Mouse (Mus musculus): Measurements from ENCODE around the gene Mtrex.

Gene Mtrex

GRCm38 (mm10) chr13:112927287-112928001 lies at the start of gene Mtrex, which contains the start of gene Dhx29:
Gene Mtrex, minus strand, starts transcription at chr13:112927398.
Gene Dhx29, plus strand, starts transcription at chr13:112927454.
- DNase-seq (ENCODE audit: low read depth in 2 of 2, low spot score in 2 of 2): peak; percentile 97 to 99

DNA sequence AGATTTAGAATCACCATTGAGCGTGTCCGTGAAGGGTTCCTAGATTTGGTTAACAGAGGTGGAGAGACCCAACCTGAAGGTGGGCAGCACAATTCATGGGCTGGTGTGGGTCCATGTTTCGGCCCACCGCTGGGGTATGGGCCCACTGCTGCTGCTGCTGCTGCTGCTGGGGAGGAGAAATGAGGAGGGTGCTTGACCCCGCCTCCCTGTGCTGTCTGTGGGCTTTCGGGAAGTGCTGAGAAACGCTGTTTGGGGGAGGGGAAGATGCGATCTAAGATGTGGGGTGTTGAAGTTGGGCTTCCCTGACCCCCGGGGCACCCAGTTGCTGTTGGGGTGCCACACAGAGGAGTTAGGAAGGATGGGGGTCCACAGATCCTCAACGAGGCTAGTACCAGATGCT lies 49.5 kb upstream of the Mtrex start:
- DNase-seq (ENCODE audit: low read depth in 2 of 2, low spot score in 2 of 2): no peak

DNA sequence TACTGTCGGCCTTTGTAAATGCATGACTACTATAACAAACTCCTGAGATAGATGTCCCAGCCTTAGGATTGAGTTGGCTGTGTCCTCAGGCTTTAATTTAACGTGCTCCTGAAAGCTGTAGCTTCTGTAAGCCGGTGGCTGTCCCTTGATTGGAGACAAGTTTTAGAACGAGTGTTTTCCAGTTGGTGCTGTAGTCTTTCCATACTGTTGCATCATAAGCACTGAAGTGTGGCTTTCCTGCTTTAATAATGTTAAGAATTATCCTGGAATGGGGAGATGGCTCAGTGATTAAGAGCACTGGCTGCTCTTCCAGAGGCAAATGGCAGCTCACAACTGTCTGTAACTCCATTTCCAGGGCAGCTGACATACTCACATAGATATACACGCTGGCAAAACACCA lies 40.1 kb upstream of the Mtrex start:
- no peak for DNase-seq (ENCODE audit: low read depth in 2 of 2, low spot score in 2 of 2)

DNA sequence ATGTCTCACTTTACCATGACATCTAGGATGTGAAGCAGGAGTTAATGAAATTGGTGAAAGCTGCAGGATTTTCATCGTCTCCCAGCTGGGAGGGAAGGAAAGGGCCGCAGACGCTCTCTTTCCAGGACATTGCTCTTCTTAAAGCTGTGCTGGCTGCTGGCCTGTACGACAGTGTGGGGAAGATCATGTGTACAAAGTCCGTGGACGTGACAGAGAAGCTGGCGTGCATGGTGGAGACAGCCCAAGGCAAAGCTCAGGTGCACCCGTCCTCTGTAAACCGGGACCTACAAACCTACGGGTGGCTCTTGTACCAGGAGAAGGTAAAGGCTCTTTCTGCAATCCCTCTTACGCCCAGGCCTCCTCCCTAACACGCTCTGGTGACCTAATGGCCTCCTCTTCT lies 37.2 kb upstream of the Mtrex start:
- no peak for DNase-seq (ENCODE audit: low read depth in 2 of 2, low spot score in 2 of 2)

GRCm38 (mm10) chr13:112963081-112963480 lies 35.9 kb upstream of the Mtrex start:
- no peak for DNase-seq (ENCODE audit: low read depth in 2 of 2, low spot score in 2 of 2)

GRCm38 (mm10) chr13:112954067-112954466 lies 26.9 kb upstream of the Mtrex start:
- DNase-seq (ENCODE audit: low read depth in 2 of 2, low spot score in 2 of 2): no peak

DNA sequence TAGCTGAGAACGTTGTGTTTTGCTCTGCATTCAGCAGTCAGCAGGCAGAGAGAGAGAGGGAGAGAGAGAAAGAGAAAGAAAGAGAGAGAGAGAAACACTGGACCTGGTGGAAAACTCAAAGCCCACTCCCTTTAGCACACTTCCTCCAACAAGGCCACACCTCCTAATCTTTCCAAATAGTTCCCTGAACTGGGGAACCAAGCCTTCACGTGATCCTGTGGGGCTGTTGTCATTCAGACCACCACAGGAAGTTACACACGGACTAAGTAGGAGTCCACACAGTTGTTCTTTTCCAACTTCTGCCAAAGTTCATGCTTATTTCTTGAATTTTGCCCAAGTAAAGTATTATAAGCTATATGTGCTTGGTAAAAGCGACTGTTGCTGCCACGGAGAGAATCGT lies 18.7 kb upstream of the Mtrex start:
- DNase-seq (ENCODE audit: low read depth in 2 of 2, low spot score in 2 of 2): no peak

DNA sequence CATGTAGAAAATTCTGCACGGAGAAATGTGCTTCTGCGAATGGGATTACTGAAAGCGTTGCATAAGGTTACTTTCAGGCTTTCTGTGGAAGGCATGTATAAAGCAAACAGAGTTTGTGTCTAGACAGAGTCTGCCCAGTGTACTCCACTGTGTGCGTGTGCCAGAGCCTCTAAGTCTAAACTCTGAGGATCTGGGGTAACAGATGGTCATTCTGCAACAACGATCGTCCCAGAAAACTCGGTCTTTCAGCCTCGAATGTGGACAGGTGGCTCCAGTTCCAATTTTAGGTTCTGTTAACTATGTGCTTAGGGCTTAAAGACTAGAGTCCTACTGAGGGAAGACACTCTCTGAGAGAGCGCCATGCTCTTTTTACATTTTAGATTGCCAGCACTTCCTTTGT lies 18.1 kb upstream of the Mtrex start:
- DNase-seq (ENCODE audit: low read depth in 2 of 2, low spot score in 2 of 2): no peak

- DNase-seq (ENCODE audit: low read depth in 2 of 2, low spot score in 2 of 2): no peak
These were observed 14.7 kb upstream of the Mtrex start for GRCm38 (mm10) chr13:112941879-112942330.

GRCm38 (mm10) chr13:112938130-112938529 lies 10.9 kb upstream of the Mtrex start:
- DNase-seq (ENCODE audit: low read depth in 2 of 2, low spot score in 2 of 2): no peak

DNA sequence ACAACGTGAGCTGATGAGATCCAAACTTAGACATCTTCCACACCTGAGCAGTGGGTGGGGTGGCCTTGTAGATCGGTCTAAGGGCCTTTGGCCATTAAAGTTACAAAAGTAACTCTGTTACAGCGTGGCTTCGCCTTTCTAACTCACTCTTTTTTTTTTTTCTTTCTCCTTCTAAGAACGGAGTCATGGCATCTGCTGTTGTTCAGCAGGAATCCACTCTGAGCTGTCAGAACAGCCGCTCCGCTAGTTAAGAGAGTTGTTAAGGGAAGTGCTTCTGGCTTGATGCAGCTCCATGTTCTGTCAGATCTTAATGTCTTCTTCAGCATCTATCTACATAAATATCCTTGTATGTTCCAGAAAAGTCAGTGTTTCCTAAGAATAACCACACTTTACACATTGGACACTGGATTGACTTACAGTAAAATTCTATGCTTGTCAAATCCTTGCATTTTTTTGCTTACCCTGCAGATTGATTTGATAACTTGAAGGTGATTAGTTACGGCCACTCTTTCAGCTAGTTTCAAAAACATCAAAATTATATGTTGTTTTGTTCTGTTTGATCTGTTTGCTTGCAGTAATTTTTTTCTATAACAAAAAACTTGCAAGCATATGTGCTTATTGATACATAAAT lies 955 bp upstream of the Mtrex start:
- no peak for DNase-seq (ENCODE audit: low read depth in 2 of 2, low spot score in 2 of 2)

DNA sequence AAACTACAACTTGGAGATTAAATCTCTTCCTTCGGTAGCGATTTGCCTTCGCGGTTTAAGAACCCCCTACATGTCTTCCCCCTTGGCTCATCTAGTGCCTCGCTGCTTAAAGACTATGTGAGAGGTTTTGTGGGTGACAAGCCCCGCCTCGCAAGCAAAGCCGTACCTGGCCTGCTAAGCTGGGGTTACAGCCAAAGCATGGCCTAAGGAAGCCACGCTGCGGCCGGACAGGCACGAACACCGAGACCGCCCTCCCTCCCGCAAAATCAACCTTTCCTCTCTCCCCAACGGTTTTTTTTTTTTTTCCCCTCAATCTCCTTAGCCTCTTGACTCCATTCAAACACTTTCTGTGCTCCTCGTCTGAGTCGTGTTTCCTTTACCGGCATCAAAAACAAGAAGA lies 402 bp downstream of the Mtrex start:
- peak; percentile 6 to 26 for DNase-seq (ENCODE audit: low read depth in 2 of 2, low spot score in 2 of 2)

DNA sequence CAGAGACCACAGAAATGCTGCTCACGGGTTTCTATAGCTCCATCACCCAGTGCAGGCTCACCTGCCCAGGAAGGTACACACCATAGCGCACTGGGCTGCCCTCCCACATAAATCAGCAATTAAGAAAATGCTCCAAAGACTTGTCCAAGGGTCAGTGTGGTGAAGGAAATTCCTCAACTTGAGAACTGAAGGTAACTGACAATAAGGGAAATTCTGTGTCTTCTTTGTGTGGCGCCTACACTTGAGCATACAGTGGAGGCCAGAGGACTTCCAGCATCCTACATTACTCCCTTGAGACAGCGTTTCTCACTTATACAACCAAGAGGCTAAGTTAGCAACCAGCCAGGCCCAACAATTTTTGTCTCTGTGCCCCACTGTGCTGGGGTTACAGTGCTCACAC lies 1.2 kb downstream of the Mtrex start:
- DNase-seq (ENCODE audit: low read depth in 2 of 2, low spot score in 2 of 2): no peak

DNA sequence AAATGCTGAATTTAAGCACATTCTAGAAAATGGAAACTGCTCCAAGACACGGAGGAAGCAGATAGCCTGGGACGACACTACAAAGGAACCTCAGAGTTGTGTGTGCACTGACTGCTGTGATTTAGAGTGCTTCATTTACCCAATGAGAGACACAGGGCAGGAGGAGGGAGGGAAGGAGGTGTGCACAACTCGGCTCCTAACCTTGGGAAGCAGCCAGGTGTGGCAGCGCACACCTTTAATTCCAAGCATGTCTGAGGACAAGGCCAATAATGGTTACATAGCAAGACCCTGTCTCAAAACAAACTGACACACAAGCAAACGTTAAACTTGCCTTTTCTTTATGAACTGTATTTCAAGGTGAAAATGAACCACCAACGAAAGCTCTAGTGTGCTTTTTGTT lies 1.9 kb downstream of the Mtrex start:
- DNase-seq (ENCODE audit: low read depth in 2 of 2, low spot score in 2 of 2): no peak

DNA sequence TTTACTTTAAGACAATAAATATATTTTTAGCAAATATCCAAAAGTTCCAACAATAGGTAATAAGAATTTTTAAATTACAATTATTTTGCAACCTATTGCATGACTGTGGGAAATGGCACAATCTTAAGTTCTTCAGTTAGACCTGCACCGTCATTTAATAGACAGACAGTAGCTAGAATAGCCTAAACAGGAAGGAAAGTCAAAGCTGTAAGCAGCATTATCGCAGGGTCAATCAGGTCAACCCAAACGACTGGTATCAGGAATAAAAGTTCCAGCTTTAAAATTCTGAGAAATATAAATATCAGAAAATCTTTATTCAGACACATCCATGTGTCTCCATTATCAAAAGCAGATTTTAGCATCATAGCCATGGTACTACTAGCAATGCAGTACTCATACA lies 6.3 kb downstream of the Mtrex start:
- no peak for DNase-seq (ENCODE audit: low read depth in 2 of 2, low spot score in 2 of 2)

DNA sequence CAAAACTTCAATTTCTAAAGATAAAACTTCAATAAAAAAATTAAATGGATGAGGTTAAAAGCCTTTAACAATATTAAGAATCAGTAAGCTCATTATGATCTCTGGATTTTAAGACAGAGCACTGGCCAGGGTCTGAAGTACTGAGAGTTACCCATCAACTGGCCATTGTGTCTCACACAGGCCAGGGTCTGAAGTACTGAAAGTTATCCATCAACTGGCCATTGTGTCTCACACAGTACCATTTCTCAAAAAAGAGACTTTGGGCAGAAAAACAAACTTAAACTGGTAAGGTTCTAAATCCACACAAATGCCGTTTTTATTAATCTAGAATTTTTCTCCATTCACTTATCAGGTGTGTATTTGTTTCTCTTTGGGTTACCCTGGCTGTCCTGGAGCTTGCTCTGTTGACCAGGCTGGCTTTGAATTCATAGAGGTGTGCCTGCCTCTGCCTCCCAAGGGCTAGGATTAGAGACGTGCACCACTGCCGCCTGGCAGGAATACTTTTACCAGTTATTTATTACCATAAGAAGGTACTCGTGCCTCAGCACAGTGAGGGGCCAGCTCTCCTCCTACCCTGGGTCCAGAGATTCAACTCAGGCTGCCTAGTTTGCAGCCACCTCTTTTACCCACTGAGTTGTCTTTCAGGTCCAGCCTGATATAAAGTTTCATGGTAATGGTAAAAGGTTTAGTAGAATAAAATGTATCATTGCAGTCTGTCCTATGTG lies 7.9 kb downstream of the Mtrex start:
- DNase-seq (ENCODE audit: low read depth in 2 of 2, low spot score in 2 of 2): no peak

DNA sequence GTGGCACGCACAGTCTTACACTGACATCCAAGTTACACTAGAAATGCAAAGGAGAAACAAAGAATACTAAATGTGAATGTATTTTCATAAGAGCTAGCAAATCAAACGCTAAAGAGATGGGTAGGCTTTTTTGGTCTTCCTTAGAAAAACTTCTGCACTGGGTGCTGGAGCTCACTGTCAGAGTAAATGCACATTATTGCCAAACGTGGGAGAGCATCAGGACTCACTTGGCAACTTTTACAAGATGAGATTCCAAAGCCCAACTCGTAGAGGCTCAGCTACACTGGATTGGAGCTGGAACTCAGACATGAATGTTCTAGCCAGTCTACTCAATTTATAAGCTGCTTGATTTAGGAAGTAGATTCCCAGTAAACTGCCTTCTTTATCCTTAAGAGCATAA lies 16.8 kb downstream of the Mtrex start:
- DNase-seq (ENCODE audit: low read depth in 2 of 2, low spot score in 2 of 2): no peak

DNA sequence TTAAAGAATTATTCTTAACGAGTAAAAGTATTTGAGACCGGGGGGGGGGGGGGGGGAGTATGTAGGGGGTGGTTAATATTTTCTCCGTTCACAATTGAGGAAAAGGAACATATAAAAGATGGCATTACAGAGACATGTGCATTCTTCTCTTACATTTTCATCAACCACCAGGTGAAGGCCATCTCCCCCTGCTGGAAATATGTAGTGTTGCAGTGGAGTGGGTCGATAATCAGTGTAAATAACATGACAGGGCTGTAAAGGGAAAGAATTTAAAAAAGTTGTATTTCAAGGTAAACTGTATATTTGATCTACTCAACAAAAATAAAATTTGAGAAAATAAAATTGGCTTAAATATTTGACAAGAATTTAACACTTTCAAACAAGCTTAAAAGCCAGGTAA lies 17.5 kb downstream of the Mtrex start:
- peak in 1 of 2 experiments; percentile 28 for DNase-seq (ENCODE audit: low read depth in 2 of 2, low spot score in 2 of 2)

DNA sequence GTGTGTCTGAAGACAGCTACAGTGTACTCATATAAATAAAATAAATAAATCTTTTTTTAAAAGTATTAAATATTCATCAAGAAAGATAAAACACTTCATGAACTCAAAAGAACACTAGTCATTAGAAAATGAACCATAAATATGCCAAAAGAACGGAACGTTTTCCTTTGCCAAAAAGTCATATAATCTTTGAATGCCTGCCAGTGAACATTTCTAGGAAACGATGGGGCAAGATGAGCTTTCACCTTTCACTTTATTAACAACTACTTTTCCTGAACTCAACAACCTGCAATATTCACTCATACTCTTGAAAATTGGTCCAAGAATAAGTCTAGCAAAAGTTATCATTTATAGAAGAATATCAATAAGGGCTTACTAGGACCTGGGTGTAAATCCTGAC lies 25.0 kb downstream of the Mtrex start:
- DNase-seq (ENCODE audit: low read depth in 2 of 2, low spot score in 2 of 2): no peak

DNA sequence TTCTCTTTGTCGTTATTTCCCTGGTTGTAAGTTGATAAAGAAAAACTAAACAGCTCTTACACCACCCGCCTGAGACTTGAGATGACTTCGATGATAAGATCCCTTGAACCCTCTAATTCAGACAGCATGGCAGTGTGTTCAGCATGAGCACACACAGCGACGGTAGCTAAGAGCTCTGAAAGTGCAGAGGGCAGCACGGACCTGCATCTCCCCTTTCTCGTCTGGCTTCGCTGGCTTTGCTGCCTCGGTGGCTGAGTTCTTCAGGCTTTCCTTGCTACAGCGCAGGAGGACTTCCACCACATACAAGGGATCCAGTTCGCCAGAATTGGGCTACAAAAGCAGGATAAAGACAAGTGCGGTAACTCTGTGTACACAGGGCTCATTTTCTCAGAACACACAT lies 40.0 kb downstream of the Mtrex start:
- DNase-seq (ENCODE audit: low read depth in 2 of 2, low spot score in 2 of 2): no peak

DNA sequence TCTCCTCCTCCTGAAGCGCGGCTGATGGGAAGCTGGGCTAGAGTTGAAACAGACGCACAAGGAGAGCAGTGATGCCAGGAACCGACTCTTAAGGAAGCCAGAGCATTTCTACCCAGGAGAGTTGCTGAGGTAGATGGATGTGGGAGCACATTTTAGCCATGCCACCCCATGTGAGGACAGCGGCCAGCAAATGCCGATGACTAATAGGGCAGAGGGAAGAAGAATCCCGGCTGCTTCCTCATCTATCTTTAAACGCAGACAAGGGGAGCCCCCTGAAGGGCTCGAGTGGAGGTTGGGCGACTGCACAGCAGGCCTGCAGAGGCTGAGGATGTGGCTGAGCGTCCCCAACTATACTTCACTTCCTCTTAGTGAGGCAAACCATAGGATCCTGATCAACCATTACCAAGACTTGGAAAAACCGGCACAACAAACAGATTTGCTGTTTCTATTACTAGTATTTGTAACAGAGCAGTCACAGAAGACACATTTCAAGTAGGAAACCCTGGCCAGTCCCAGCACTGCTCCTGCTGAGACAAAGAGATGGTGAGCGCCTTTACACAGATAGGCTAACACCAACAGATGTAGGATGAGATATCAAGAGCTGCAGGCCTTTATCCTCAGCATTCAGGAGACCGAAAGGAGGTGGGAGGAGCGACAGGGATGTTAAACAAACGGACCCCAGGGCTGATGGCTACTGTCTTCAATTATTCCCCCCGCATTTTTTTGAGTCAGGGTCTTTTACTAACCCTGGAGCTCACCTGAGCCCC lies 55.5 kb downstream of the Mtrex start:
- no peak for DNase-seq (ENCODE audit: low read depth in 2 of 2, low spot score in 2 of 2)

Data from CD8-positive naive resting alpha-beta T cell, adult 2 months (primary cell).